Mouse (Mus musculus): ENCODE results near the gene Tmem269.

Tmem269 gene

DNA sequence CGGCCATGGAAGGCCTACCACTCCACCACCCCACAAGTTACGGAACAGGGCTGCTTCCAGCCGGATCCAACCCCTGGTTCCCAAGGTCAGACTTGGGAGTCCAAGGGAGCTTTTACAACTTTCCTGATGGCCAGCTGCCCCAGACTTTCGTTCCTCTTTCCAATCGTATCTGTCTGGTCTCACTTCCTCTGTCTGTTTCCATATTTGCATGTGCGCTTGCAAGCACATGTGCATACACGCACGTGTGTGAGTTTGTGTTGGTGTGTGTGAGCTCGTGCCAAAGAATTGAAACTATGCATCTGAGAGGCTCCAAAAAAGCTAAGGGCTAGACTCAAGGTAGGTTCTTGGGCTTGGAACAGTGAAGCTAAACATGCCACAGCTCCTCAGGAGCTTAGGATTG is 36.6 kb downstream of the Tmem269 start:
- no peak for DNase-seq (ENCODE audit: low spot score in 2 of 2)

DNA sequence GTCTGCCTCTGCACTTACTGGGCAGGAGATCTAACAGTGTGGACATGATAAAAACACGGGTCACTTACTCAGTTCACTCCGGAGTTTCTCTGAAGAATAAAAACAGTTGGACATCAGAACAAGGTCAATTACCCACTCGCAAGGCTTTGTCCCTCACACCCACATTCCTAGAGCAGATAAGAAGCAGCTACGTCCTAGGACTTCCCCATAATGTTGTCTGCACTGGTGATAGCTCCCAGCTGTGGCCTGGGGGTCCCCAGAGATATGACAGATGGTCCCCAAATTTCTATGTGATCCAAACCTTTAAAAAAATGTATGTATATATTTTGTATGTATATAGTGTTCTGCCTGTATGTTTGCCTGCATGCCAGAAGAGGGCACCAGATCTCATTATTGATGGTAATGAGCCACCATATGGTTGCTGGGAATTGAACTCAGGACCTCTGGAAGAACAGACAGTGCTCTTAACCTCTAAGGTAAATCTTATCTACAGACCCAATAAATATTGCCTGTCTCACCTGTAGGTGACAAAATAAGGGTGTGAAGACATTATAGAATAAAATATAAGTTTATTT is 37.8 kb downstream of the Tmem269 start:
- no peak for DNase-seq (ENCODE audit: low spot score in 2 of 2)

DNA sequence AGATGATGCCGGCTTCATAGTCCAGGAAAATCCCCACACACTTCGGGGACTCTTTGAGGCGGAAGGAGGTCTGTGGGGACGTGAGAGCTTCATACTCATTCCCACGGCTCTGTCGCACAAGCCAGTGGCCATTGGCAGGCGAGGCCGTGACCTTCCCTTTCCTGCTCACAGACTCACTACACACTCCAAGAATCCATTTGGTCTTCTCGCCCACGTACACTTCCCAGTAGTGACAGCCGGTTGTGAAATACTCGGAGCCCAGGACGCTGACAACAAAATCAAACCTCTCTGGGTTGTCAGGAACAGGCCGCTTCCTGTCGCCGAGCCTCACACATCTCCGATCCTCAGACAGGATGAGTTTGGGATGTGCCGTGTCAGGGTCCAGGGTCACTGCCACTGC is 39.7 kb downstream of the Tmem269 start:
- no peak for DNase-seq (ENCODE audit: low spot score in 2 of 2)

DNA sequence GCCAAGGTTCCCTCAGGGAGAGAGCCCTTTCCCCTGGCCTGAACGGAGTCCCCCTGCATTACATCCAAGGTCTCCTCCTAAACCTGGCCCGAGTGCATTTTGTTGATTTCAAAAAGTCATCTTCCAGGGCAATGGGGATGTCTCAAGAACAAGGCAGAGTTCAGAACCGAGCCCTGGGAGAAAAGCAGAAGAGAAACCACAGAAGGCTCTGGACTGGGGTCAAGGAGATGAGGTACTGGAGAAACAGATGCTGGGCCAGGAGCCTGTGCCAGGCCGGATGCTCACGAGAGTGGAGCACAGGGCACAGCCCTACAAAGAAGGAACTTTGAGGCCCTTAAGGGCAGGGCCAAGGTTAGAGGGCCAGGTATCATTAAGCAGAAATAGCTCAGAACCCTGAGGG is 40.3 kb downstream of the Tmem269 start:
- no peak for DNase-seq (ENCODE audit: low spot score in 2 of 2)

DNA sequence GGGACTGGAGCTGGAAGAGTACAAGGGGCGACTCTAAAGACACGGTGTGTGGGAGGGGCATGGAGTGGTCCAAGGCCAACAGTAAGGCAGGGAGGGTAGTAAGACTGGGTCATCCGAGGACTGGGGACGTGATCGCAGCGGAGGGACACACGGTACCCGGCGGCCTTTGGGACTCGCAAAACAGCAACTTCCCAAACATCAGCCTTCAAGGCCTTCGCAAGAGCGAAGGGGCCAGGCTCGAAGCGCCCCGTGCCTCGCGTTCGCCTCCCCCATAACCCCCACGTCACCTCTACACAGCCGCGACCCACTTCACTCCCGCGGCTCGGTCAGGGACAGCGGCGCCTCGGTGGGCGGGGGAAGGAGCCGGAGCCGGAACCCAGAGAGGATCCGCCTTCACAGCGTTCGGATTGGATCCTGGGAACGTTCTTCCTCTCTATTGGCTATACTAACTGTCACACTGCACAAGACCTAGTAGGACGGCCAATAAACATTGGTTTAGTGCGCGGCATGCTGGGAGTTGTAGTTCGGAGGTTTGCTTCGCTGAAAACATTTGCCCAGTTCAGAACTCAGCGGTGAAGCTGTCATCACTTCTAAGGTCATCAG is 44.1 kb downstream of the Tmem269 start, which contains the start of gene Zfp691:
Gene Zfp691 (minus strand): TSS at position 345 of the 603 bp plus-strand sequence.
- DNase-seq (ENCODE audit: low spot score in 2 of 2) = peak; percentile 96 to 97

DNA sequence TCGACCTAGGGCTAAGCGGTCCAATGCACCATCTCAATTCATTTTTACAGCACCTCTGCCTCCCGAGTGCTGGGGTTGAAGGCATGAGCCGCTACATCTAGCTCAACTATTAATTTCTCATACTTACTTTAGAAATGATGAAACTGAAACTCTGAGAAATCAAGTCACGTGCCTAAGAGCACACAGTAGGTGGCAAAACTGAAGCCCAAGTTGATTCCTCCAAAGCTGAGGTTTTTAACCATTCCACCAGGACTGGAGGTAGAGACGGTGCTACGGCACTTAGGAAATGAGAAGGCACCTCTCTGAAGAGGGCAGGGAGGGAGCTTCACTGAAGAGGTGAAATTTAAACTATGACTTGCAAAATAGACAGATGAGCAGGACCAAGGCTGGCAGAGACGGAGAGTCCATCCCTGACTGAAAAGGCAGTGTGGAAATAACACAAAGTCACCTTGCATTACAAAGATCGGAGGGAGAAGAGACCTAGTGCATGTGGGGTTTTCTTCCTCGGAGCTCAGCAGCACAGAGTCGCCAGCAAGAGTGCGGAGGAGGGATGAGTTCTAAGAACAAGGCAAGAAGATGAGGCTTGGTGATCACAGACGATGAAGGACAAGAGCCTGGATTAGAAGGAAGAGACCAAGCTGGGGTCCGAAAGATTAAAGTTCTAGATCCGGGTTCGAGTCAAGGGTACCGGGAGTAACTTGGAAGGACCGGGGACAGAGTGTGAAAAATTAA is 44.9 kb downstream of the Tmem269 start:
- DNase-seq (ENCODE audit: low spot score in 2 of 2) = peak in 1 of 2 experiments; percentile 38

DNA sequence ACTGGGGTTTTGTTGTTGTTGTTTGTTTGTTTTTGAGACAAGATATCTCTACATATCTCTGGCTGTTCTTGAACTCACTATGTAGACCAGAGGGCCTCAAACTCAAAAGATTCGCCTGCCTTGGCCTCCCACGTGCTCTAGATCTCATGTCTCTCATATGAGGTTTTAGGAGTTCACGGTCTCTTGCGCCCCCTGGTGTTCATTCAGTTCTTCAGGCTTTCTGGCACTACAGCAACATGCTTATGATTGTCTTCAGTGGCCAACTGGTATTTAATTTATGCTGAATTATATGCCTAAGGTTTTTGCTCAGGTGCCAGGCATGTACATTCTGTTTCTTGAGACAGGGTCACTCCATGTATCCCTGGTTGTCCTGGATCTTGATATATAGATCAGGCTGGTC is 50.4 kb downstream of the Tmem269 start:
- peak; percentile 49 to 92 for DNase-seq (ENCODE audit: low spot score in 2 of 2)

DNA sequence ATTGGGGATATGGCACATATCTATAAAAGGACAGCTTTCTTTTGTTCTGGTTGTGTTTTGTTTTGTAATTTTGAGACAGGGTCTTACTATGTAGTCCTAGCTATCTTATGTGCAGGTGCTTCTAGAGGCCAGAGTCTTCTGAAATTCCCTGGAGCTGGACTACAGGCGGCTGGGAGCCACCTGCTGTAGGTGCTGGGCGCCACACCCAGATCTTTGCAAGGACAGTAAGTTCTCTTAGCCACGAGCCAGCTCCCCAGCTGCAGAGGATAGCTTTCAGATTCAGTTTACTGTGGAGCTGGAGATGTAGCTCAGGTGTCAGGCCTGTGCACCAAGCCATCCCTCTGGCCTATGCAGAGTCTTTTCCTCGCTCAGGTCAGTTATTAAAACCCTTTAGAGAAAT is 50.9 kb downstream of the Tmem269 start:
- no peak for DNase-seq (ENCODE audit: low spot score in 2 of 2)

DNA sequence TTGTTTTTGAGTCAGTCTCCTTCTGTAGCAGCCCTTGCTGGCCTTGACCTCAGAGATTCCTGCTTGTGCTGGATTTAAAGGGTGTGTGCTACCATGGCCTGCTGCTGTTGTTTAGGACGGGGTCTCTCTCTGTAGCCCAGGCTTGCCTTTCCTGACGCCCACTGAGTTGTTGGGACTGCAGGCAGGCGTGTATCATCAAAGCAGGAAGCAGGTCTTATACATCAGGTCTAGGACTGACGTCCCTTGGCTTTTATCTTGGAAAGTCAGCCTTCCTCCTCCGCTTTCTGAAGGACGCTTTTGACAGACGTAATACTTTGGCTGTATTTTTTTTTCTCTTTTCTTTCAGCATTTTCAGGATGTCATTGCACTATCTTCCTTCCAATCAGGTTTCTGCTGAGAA is 52.1 kb downstream of the Tmem269 start:
- no peak for DNase-seq (ENCODE audit: low spot score in 2 of 2)

DNA sequence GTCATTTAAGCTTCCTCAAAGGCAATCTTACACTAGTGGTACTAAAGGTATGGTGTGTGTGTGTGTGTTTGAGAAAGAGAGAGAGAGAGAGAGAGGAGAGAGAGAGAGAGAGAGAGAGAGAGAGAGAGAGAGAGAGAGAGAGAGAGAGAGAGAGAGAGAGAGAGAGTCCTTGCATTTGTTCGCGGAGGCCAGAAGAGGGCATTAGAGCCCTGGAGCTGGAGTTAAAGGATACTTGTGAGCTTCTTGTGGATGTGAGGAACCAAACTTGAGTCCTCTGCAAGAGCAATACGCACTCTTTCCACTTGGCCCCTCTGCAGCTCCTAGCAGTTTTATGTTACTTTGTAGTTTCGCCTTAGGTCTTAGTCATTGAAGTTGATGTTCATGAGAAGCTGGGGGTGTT is 55.0 kb downstream of the Tmem269 start:
- DNase-seq (ENCODE audit: low spot score in 2 of 2) = no peak

DNA sequence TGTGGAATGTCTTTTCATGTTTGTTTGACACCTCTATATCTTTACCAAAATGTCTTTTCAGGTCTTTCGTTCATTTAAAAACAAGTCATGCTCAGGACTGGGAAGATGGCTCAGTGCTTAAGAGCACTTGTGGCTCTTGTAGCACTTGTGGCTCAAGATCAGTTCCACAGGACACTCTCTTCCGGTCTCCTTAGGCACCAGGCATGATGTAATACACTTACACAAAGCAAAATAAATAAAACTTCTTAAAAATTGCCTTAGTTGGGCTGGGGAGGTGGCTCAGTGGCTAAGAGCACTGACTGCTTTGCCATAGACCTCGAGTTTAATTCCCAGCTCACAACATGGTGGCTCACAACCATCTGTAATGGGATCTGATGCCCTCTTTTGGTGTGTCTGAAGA is 56.7 kb downstream of the Tmem269 start:
- no peak for DNase-seq (ENCODE audit: low spot score in 2 of 2)

DNA sequence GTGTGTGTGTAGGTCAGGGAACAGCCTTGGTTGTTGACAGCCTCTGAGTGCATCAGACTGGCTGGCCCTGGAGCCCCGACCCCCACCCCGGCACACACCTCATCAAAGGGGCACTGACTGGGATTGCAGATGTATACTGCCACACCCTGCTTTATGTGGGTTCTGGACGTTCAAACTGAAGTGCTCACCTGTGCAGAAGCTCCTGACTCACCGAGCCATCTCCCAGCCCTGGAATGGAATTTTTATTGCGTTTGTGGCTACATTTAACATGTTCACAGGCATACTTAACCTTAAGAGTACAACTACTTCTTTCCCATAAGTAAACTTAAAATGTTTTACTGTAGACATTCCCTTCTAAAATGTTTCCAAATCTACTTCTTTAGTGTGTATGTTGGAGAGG is 60.1 kb downstream of the Tmem269 start:
- no peak for DNase-seq (ENCODE audit: low spot score in 2 of 2)

DNA sequence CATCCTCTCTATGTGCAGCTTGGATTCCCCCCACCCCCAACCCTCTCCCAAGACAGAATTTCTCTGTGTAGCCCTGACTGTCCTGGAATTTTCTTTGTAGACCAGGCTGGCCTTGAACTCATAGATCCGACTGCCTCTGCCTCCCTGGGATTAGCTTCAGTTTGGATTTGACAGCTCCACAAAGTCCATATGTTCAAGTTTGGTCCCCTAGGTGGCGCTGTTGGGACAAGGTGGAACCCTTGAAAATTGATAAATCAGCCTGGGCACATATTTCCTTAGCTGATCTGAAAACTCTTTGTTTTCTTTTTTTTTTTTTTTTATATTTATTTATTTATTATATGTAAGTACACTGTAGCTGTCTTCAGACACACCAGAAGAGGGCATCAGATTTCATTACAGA is 60.8 kb downstream of the Tmem269 start:
- peak in 1 of 2 experiments; percentile 55 for DNase-seq (ENCODE audit: low spot score in 2 of 2)

Measured in left cerebral cortex, adult 9 months (tissue).